Mouse (Mus musculus) kidney, embryonic 15.5 days (tissue): ENCODE data around the gene Sorcs3. TPM values are rescaled to one million over a fixed set of nuclear protein-coding genes. Genes with fewer than 3 reads are reported as not detected.

ENCODE experiments used
- ATAC-seq: fragments of 200-750 bp; cut with Nextera tagmentation; replicated peaks from 2 replicates; pipeline ENCODE4 v1.8.0; 2017; ENCODE audit warnings: moderate TSS enrichment; ENCODE audit not compliant: low FRiP score
- H3K27ac ChIP-seq: fragments of 300-500 bp; sonication (generic); 2 replicates; pipeline ENCODE4 v1.5.1; 2015; ENCODE audit warnings: mild to moderate bottlenecking, inconsistent platforms
- H3K27me3 ChIP-seq: fragments of 300-500 bp; sonication (generic); 2 replicates; pipeline ENCODE4 v1.6.1; 2015; ENCODE audit warnings: inconsistent platforms
- H3K36me3 ChIP-seq: fragments of 300-500 bp; sonication (generic); 2 replicates; pipeline ENCODE4 v1.6.1; 2015; ENCODE audit warnings: inconsistent platforms
- H3K4me1 ChIP-seq: fragments of 300-500 bp; sonication (generic); 2 replicates; pipeline ENCODE4 v1.6.1; 2015; ENCODE audit warnings: inconsistent platforms
- H3K4me2 ChIP-seq: fragments of 300-500 bp; sonication (generic); 2 replicates; pipeline ENCODE4 v1.6.1; 2015; ENCODE audit warnings: moderate library complexity, mild to moderate bottlenecking, inconsistent platforms
- H3K4me3 ChIP-seq: fragments of 300-500 bp; sonication (generic); replicated peaks from 2 replicates; pipeline ENCODE4 v1.5.1; 2015; ENCODE audit warnings: mild to moderate bottlenecking, inconsistent platforms
- H3K9ac ChIP-seq: fragments of 300-500 bp; sonication (generic); 2 replicates; pipeline ENCODE4 v1.6.1; 2015; ENCODE audit warnings: mild to moderate bottlenecking, inconsistent platforms
- H3K9me3 ChIP-seq: fragments of 300-500 bp; sonication (generic); replicated peaks from 2 replicates; pipeline ENCODE4 v1.6.1; 2016; ENCODE audit warnings: inconsistent platforms
- WGBS: fragments of 180-500 bp; shearing (Covaris S2); methylation state at CpG from one replicate; pipeline ENCODE4 v1.1.7; 2015; ENCODE audit warnings: mixed read lengths; 5-methylcytosine and 5-hydroxymethylcytosine counted together
- polyA plus RNA-seq: library from polyadenylated mRNA; unstranded; fragments of >200 nt; fragmentation: Nextera tagmentation; extraction: Ambion mirVana; gene quantifications from 2 replicates; pipeline ENCODE4 v1.2.1, GENCODE M21; 2015

Sorcs3 gene
- polyA plus RNA-seq, 1 experiment from 2014 or later = 1.1 TPM

DNA sequence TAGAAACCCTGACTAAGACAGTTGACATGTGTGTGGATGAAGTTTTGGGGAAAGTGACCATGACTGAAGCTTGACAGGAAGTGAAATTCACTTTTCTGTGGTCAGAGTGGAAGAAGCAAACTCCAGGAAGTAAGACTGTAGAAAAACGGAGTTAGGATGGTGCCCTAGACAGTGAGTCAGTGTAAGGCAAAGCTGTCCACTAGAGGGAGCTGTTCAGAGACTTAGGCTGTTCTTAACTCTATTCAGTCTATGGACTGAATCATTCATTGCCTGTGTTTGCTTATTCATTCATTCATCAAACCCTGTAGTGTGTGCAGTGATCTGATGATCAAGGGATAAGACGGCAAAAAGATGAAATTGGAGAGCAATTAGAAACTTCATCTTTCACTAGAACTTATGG lies 208.0 kb downstream of the Sorcs3 start:
- Histone ChIP-seq H3K36me3 (no peaks in the 10 kb centered on the region), H3K4me1 (no peaks in the 10 kb centered on the region), H3K27me3 (no peaks in the 10 kb centered on the region), H3K4me2 (no peak overlapping the region), H3K4me3 (no peak overlapping the region), H3K9ac (no peak overlapping the region), H3K27ac (no peak overlapping the region), H3K9me3 (no peaks in the 10 kb centered on the region)
- 58% methylated on average over 2 of the region's 2 CpGs for WGBS
- ATAC-seq = no peak

DNA sequence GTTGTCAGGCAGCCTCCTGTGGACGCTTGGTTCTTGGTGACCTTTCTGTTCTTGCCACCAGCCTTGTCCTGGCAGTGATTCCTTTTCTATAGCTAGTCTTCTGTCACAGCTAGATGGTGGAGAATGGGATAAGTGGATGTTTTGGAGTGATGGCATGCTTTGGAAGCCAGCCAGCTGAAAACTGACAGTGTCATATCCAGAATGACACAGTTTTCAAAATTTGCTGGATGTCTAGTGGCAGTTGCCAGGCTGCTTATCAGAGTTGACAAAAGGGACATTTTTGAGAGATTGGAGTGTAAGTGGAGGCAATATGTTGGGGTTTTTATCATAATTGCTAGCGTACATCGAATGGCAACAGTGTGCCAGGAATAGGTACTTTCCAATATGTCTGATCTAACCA lies 212.5 kb downstream of the Sorcs3 start:
- no peak for ATAC-seq

DNA sequence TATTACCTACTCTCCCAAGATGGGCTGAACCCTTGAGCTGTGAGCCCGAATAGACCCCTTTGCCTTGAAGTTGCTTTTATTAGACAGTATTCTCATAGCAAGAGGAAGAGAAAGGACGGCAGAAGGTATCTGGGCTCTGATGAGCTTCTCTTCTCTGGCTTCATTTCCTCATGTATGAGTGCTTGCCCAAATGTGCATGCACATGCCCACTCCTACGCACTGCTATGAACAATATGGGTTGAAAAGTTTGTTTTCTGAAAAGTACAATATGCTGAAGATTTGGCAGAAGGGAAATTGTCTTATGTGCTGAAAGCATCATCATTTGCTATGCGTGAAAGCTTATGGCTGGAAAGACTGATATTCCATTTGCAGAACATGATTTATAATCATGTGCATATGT lies 223.4 kb downstream of the Sorcs3 start:
- Histone ChIP-seq H3K9ac (no peak overlapping the region), H3K9me3 (no peaks in the 10 kb centered on the region), H3K27me3 (no peaks in the 10 kb centered on the region), H3K27ac (no peak overlapping the region), H3K4me2 (no peak overlapping the region), H3K4me1 (no peaks in the 10 kb centered on the region), H3K36me3 (no peaks in the 10 kb centered on the region), H3K4me3 (no peak overlapping the region)
- WGBS = 89% methylated on average over 4 of the region's 4 CpGs
- ATAC-seq = no peak

More for the DNA sequence above, 212.5 kb downstream of the Sorcs3 start:
- Histone ChIP-seq H3K4me1 (no peaks in the 10 kb centered on the region), H3K9ac (no peak overlapping the region), H3K4me3 (no peak overlapping the region), H3K9me3 (no peaks in the 10 kb centered on the region), H3K36me3 (no peaks in the 10 kb centered on the region), H3K27ac (no peak overlapping the region), H3K4me2 (no peak overlapping the region), H3K27me3 (no peaks in the 10 kb centered on the region)
- 88% methylated on average over 3 of the region's 3 CpGs for WGBS

DNA sequence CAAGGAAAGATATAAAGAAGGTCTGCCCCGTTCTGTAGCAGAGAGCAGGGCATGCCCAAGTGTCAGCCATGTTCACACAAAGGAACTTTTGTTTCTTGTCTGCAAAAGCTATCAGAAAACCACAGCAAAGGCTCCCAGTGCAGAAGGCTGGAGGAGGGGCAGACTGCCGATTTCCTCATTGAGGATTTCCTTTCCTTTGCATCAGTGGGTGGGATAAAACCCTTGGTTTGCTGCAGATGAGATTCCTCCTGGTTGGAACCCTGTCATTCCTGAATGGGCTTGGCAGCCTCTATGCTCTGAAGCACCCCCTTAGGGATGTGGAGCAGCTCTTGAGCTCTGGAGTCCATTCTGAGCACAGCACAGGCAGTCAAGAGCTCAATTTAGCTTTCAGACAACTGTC lies 223.9 kb downstream of the Sorcs3 start:
- Histone ChIP-seq H3K4me2 (no peak overlapping the region), H3K4me3 (no peak overlapping the region), H3K4me1 (no peaks in the 10 kb centered on the region), H3K27ac (no peak overlapping the region), H3K9ac (no peak overlapping the region), H3K36me3 (no peaks in the 10 kb centered on the region), H3K9me3 (no peaks in the 10 kb centered on the region), H3K27me3 (no peaks in the 10 kb centered on the region)
- no peak for ATAC-seq
- WGBS = 41% methylated on average over 2 of the region's 2 CpGs

DNA sequence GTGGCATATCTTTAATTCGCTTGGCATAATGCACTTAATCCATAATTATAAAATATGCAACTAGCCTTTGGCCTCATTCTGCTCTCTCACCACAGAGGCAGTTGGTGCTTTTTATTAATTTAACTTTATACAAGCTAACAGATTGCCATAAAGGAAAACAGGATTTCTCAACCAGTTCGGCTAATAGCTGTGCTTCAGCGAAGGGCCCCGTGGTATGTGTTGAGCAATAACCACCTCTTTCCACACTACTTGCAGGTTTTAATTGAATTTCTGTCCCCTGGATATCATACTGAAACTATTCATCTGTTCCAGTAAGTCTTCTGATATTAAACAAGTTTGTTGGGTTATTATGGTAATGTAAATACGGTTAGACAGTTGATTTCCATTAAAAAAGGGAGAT lies 224.5 kb downstream of the Sorcs3 start:
- Histone ChIP-seq H3K4me1 (no peaks in the 10 kb centered on the region), H3K27me3 (no peaks in the 10 kb centered on the region), H3K36me3 (no peaks in the 10 kb centered on the region), H3K9me3 (no peaks in the 10 kb centered on the region), H3K4me3 (no peak overlapping the region), H3K27ac (no peak overlapping the region), H3K9ac (no peak overlapping the region), H3K4me2 (no peak overlapping the region)
- no peak for ATAC-seq
- WGBS = 94% methylated on average over 5 of the region's 5 CpGs

DNA sequence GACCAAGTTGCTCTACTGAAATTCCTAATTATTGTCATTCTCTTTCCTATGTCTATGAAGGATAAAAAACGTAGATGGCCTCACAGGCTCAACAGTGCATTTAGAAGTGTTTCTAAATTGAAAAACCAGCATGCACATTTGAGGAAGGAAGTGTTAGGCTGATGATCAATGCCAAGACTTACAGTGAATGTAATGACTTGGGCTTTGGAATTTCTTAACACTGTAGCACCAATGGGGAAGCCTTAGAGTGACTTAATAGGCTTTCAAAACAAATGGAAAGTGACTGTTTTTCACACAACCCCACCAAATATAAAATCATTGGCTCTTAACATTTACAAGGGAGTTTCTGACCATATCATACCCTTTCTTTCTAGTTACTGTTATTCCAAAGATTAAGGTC lies 232.6 kb downstream of the Sorcs3 start:
- H3K9ac ChIP-seq = no peak overlapping the region
- 85% methylated on average over 1 of the region's 1 CpGs for WGBS
- no peaks in the 10 kb centered on the region for H3K27me3 ChIP-seq
- H3K4me3 ChIP-seq = no peak overlapping the region
- H3K9me3 ChIP-seq = no peaks in the 10 kb centered on the region
- H3K4me2 ChIP-seq = no peak overlapping the region
- H3K4me1 ChIP-seq = no peaks in the 10 kb centered on the region
- no peak overlapping the region for H3K27ac ChIP-seq
- ATAC-seq = no peak
- H3K36me3 ChIP-seq = no peaks in the 10 kb centered on the region

DNA sequence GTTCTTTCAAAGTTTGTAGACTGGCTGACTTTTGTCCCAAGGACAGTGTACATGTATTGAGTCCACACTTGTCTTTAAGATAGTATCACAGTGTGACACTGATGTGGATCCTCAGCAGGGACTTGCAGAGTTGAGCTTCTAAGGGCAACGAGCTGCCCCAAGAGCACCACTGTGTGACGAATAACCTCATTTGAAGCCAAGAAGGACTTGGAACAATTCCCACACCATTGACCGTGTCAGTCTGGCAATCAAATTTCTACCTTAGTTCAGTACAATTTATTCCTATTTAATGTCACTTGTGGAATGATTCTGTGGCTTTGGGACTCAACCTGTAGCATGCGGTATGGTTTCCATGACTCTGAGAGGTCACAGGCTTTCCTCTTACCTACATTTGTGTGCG lies 255.3 kb downstream of the Sorcs3 start:
- WGBS = 82% methylated on average over 5 of the region's 5 CpGs
- Histone ChIP-seq H3K9ac (no peak overlapping the region), H3K9me3 (no peaks in the 10 kb centered on the region), H3K27ac (no peak overlapping the region), H3K4me3 (no peak overlapping the region), H3K36me3 (no peaks in the 10 kb centered on the region), H3K27me3 (no peaks in the 10 kb centered on the region), H3K4me1 (no peaks in the 10 kb centered on the region), H3K4me2 (no peak overlapping the region)
- ATAC-seq = no peak

DNA sequence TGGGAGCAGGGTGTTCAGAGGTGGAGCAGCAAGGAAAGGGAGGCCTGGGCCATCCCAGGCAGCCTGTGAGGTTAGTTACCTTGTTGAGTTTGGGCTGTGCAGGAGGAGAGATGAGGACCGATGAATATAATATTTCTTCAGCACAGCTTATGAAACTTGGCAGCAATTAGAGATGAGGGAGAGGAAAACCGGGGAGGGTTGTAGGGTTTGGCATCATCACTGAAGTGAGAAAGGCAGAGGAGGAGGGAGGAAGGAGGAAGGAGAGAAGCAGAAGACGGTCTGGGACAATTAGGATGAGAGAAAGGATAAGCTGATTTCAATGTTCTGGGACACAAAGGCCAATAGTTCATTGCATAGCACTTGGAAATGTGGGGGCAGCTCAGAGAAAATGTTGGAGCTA lies 256.6 kb downstream of the Sorcs3 start:
- H3K4me2 ChIP-seq = no peak overlapping the region
- no peaks in the 10 kb centered on the region for H3K36me3 ChIP-seq
- ATAC-seq = no peak
- no peak overlapping the region for H3K9ac ChIP-seq
- no peaks in the 10 kb centered on the region for H3K9me3 ChIP-seq
- no peak overlapping the region for H3K27ac ChIP-seq
- H3K4me1 ChIP-seq = no peaks in the 10 kb centered on the region
- H3K4me3 ChIP-seq = no peak overlapping the region
- WGBS = 81% methylated on average over 3 of the region's 3 CpGs
- no peaks in the 10 kb centered on the region for H3K27me3 ChIP-seq

DNA sequence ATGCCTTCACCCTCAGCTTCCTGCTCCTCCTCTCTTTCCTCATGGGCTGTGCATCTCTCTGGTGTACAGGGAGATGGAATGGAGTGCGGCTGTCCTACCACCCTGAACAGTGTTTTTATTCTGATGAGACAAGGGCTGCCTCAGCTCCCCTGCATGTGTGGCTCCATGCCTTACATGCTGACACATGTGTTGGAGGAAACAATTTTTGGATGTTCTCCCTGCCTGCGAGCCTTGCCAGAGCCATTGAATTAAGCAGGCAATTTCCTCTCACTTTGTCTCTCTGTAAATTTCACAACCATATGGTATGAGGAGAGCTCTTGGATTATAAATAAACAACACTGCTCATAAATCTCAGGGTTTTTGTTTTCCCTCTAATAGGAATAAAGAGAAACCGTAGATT lies 257.7 kb downstream of the Sorcs3 start:
- Histone ChIP-seq H3K4me3 (no peak overlapping the region), H3K4me2 (no peak overlapping the region), H3K27ac (no peak overlapping the region), H3K27me3 (no peaks in the 10 kb centered on the region), H3K9me3 (no peaks in the 10 kb centered on the region), H3K9ac (no peak overlapping the region), H3K4me1 (no peaks in the 10 kb centered on the region), H3K36me3 (no peaks in the 10 kb centered on the region)
- ATAC-seq = no peak
- 56% methylated on average over 3 of the region's 3 CpGs for WGBS

DNA sequence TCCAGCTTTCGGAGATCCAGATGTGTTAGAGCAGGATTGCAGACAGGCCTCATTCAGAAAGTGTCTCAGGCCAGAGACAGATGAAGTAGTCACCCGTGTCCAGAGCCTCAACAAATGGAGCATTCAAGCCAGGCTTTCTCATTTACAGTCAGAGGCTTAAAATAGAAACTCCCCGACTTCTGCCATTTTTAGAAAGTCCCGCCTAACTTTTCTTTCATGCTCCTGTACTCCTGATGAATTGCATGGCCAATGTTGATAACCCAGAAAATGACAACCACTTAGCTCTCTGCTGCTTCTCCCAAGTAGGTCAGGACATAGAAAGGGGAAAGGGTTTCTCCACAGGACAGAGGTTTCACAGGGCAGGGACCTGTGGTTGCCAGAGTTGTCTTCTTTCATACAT lies 261.6 kb downstream of the Sorcs3 start:
- no peak for ATAC-seq
- Histone ChIP-seq H3K9ac (no peak overlapping the region), H3K4me1 (no peaks in the 10 kb centered on the region), H3K9me3 (no peaks in the 10 kb centered on the region), H3K36me3 (no peaks in the 10 kb centered on the region), H3K4me2 (no peak overlapping the region), H3K4me3 (no peak overlapping the region), H3K27me3 (no peaks in the 10 kb centered on the region), H3K27ac (no peak overlapping the region)
- 45% methylated on average over 4 of the region's 4 CpGs for WGBS

DNA sequence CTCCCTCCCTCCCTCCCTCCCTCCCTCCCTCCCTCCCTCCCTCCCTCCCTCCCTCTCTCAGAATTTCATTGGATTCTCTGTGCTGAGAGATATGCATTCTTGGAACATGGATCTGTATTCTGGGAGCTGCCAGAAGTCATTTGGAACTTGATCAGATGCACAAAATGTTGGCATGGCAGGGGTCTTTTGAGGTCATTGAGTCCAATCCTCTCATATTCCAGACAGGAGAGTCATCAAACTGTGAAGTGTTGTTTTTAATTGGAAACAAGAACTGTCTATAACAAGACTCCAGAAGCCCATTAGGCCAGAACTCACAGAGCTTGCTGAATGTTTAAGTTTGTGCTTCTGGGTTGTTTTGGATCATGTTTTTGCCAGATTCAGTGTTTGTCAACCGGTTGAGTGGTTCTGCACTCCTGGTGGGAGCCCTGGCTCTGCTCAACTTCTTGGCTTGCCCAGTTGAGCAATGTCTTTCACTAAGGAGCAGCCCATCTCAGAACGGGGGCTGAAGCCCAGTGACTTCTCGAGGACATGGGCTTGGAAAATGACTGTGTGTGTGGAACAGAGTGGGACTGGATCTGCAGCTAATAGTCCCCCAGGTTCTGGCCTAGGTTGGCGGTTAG lies 264.1 kb downstream of the Sorcs3 start:
- Histone ChIP-seq H3K4me3 (no peak overlapping the region), H3K9ac (no peak overlapping the region), H3K4me2 (no peak overlapping the region), H3K36me3 (no peaks in the 10 kb centered on the region), H3K27ac (no peak overlapping the region), H3K9me3 (no peaks in the 10 kb centered on the region), H3K27me3 (no peaks in the 10 kb centered on the region), H3K4me1 (no peaks in the 10 kb centered on the region)
- WGBS = 88% methylated on average over 4 of the region's 4 CpGs
- no peak for ATAC-seq

DNA sequence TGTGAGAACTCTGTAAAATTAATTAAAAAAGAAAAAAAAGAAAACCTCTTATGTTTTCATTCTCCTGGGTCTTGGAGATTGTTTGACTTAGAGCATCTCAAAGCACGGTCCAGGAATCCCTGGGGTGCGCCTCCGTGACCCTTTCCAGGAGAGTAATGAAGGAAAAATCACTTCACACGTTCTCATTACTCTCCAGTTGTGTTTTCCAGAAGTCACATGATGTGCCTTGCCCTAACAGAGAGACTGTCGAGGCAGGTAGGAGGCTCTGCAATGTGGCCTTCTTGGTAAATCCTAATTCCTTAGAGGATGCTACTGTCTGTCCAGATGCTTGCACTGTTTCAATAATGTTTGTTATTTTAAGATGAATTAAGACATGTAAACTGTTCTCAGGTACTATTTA lies 266.1 kb downstream of the Sorcs3 start:
- 45% methylated on average over 5 of the region's 5 CpGs for WGBS
- no peak for ATAC-seq

DNA sequence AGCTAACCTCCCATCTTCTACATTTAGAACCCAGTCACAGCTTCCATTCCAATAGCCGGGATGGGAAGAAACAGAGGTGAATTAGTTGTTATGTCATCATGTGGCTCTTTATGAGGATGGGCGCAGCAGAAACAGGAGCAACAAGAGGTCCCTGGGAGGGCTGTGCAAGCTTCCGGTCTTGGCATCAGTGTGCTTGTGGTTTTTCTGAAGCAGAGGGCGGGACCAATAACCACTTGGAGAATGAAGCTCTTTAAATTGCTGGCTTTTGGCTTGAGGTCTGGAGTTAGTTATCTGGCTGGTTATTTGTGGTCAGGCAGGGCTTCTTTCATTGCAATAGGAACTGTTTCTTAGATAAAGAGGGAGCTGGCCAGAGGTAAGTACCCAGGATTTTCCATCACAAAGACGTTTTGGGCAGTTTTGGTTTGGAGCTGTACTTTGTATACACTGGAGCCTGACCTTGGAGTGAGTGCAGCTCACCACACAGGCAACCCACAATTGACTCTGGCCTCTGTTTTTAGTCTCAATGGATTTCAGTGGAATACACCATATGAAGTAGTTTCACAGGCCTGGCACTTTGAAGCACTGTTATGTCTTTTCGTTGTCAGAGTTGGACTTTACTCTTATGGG lies 270.1 kb downstream of the Sorcs3 start:
- H3K27me3 ChIP-seq = no peaks in the 10 kb centered on the region
- H3K4me3 ChIP-seq = no peak overlapping the region
- no peak overlapping the region for H3K9ac ChIP-seq
- 79% methylated on average over 6 of the region's 6 CpGs for WGBS
- no peak overlapping the region for H3K4me2 ChIP-seq
- no peak overlapping the region for H3K27ac ChIP-seq
- no peak for ATAC-seq
- H3K9me3 ChIP-seq = no peaks in the 10 kb centered on the region
- H3K36me3 ChIP-seq = no peaks in the 10 kb centered on the region
- H3K4me1 ChIP-seq = no peaks in the 10 kb centered on the region

More for the DNA sequence above, 266.1 kb downstream of the Sorcs3 start:
- no peak overlapping the region for H3K4me2 ChIP-seq
- no peak overlapping the region for H3K4me3 ChIP-seq
- H3K27me3 ChIP-seq = no peaks in the 10 kb centered on the region
- H3K9ac ChIP-seq = no peak overlapping the region
- H3K4me1 ChIP-seq = no peaks in the 10 kb centered on the region
- H3K27ac ChIP-seq = no peak overlapping the region
- no peaks in the 10 kb centered on the region for H3K36me3 ChIP-seq
- H3K9me3 ChIP-seq = no peaks in the 10 kb centered on the region
